Mouse (Mus musculus) small intestine, adult 2 months (tissue): Measurements from ENCODE around the gene Gm28047. TPM values are rescaled to one million over a fixed set of nuclear protein-coding genes. Genes with fewer than 3 reads are reported as not detected.

ENCODE experiments used
- H3K27ac ChIP-seq: fragments of 200-500 bp; 2 replicates; pipeline ENCODE4 v1.5.1; 2012; ENCODE audit warnings: low read depth, low read length, control low read depth, inconsistent platforms; ENCODE audit not compliant: insufficient read depth
- H3K27me3 ChIP-seq: fragments of 200-500 bp; 2 replicates; pipeline ENCODE4 v1.6.1; 2012; ENCODE audit warnings: mild to moderate bottlenecking, moderate library complexity, low read length, inconsistent platforms; ENCODE audit not compliant: control insufficient read depth, insufficient read depth
- H3K36me3 ChIP-seq: fragments of 200-500 bp; 2 replicates; pipeline ENCODE4 v1.6.1; 2012; ENCODE audit warnings: mild to moderate bottlenecking, low read length, control low read depth, inconsistent platforms; ENCODE audit not compliant: control insufficient read depth, insufficient read depth
- H3K4me1 ChIP-seq: fragments of 200-500 bp; 2 replicates; pipeline ENCODE4 v1.6.1; 2012; ENCODE audit warnings: low read length, inconsistent platforms, mixed read lengths; ENCODE audit not compliant: control insufficient read depth, insufficient read depth, insufficient read length
- H3K4me3 ChIP-seq: fragments of 200-500 bp; 2 replicates; pipeline ENCODE4 v1.5.1; 2012; ENCODE audit warnings: low read depth, mild to moderate bottlenecking, control low read depth, inconsistent platforms, low read length, moderate library complexity
- CTCF ChIP-seq: fragments of 200-500 bp; IDR thresholded peaks from 2 replicates; pipeline ENCODE4 v1.5.1; 2012; ENCODE audit warnings: low read depth, mild to moderate bottlenecking, control low read depth, inconsistent platforms, low read length, moderate library complexity, mixed read lengths; ENCODE audit not compliant: insufficient replicate concordance, insufficient read length; ENCODE audit errors: extremely low read depth
- POLR2A ChIP-seq: fragments of 200-500 bp; IDR thresholded peaks from 2 replicates; pipeline ENCODE4 v1.6.1; 2012; ENCODE audit warnings: low read depth, mild to moderate bottlenecking, control low read depth, inconsistent platforms, low read length, moderate library complexity
- WGBS: fragments of 180-500 bp; shearing (Covaris S2); methylation state at CpG from one replicate; pipeline ENCODE4 v1.1.7; 2018; 5-methylcytosine and 5-hydroxymethylcytosine counted together
- polyA plus RNA-seq: library from polyadenylated mRNA; depleted of rRNA; stranded (reverse); fragments of >200 nt; gene quantifications from 2 replicates; pipeline ENCODE4 v1.2.3, GENCODE M21; 2012

Gene Gm28047
- polyA plus RNA-seq, 1 experiment = not detected

DNA sequence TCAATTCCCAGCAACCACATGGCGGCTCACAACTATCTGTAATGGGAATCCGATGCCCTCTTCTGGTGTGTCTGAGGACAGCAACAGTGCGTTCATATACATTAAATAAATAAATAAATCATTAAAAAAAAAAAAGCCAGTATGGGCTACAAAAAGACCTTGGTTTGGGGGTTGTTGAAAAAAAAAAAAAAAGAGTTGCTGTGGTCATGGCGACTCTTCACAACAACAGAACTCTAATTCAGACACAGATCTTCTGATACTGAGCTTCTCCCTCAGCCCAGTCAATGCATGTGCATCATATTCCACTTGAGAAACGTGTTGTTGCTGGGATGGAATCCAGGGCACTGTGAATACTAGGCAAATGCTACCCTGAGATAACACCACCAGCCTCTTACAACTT, 72.3 kb downstream of the Gm28047 start:
- TF ChIP-seq CTCF (no peak), POLR2A (no peak)
- Histone ChIP-seq H3K27ac (no peak overlapping the region), H3K4me3 (no peak overlapping the region), H3K4me1 (no peaks in the 10 kb centered on the region), H3K36me3 (peaks cover 50% of the 10 kb centered on the region), H3K27me3 (no peaks in the 10 kb centered on the region)
- WGBS = 97% methylated on average over 5 of the region's 5 CpGs

DNA sequence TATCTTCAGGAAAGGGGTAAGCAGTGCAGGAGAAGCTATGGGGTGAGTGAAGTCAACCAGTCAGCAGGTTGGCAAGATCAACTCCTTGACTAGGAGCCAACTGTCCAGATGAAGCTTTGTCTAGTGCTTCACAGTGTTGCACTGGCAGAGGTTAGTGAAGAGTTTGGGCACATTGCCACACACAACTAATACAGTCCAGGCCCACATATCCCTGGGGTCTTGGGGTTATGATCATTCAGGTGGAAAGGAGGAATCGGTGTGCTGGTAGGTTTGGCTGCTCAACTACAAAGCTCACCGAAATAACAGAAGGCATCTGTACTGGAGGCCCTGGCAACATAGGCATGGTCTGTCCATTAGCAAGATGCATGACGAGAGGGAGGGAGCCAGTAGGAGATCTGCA, 77.4 kb downstream of the Gm28047 start:
- H3K27me3 ChIP-seq = no peaks in the 10 kb centered on the region
- peaks cover 42% of the 10 kb centered on the region for H3K36me3 ChIP-seq
- no peak overlapping the region for H3K27ac ChIP-seq
- no peak for TF ChIP-seq CTCF
- no peak for TF ChIP-seq POLR2A
- WGBS = 97% methylated on average over 3 of the region's 3 CpGs
- H3K4me1 ChIP-seq = no peaks in the 10 kb centered on the region
- H3K4me3 ChIP-seq = no peak overlapping the region

DNA sequence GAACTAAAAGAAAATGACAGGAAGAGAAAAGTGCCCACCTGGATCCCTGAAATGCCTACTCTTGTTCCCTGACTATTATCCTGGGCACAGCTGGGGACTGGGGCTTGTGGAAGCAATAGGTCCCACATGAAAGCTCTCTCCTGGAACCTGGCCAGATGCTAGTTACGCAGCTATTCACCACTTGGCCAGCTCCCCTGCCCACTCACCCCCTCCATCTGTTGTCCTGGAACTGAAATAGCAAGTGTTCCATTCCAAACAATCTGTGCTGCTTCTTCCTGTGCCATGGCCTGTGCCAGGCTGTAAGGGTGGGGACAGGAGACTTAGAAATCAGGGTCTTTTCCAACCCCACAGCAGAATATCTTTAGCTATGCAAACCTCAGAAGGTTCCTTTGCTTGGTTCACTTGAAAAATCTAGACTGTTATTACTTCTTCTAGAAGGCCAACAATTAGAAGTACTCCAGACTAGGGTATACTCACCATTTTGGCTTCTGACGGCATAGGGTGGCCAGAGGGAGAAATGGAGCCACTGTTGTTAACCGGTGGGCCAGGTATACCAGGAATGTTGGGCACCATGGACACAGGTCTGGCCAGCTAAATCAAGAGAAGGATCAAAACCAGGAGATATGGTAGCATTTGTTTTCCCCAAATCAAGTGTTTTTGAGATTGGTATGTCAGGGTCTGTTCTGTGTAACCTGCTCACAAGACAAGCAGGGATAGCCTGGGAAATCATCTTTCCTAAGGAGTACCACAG, 78.0 kb downstream of the Gm28047 start:
- Histone ChIP-seq H3K4me3 (no peak overlapping the region), H3K27me3 (no peaks in the 10 kb centered on the region), H3K36me3 (peaks cover 40% of the 10 kb centered on the region), H3K4me1 (no peaks in the 10 kb centered on the region), H3K27ac (no peak overlapping the region)
- TF ChIP-seq CTCF = no peak
- TF ChIP-seq POLR2A = no peak
- WGBS = 84% methylated on average over 3 of the region's 3 CpGs

DNA sequence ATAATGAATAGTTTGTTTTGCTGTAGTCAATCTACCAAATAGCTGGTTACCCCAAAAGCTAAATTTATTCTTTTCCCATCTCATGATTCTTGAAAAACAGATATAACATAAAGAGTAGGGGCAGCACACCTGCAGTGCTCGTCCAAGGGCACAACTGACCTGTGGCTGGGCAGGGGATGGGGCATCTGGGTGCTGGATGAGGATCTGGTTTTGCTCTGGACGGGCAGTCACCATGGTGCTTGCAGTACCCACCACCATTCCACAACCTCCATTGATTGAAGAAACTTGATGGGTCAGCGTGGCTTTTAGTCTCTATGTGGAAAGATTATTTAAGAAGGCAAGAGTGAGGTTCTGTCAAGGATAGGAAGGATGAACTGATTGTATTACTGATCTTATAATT, 78.6 kb downstream of the Gm28047 start:
- TF ChIP-seq POLR2A (no peak), CTCF (no peak)
- Histone ChIP-seq H3K27ac (no peak overlapping the region), H3K4me1 (no peaks in the 10 kb centered on the region), H3K27me3 (no peaks in the 10 kb centered on the region), H3K4me3 (no peak overlapping the region), H3K36me3 (peaks cover 38% of the 10 kb centered on the region)
- 93% methylated on average over 3 of the region's 3 CpGs for WGBS

DNA sequence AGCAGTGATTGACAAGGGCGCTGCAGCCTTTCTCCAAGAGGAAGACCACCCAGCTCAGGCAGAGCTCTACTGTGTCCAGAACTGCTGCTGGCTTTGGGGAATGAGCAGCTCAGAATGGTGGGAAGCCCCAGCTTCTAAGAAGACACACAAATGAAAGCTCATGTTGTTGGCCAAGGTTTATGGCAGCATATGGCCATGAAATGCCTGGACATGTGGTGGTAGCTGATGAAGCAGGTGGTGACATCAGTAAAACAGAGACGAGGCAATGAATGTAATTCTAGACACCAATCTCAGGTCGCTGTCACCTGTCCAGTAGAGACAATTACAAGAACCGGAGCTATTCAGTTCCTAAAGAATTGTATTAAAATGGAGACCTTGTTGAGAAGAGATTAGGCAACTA, 80.1 kb downstream of the Gm28047 start:
- Histone ChIP-seq H3K4me3 (no peak overlapping the region), H3K4me1 (no peaks in the 10 kb centered on the region), H3K27ac (no peak overlapping the region), H3K27me3 (no peaks in the 10 kb centered on the region), H3K36me3 (peaks cover 46% of the 10 kb centered on the region)
- WGBS = 91% methylated on average over 4 of the region's 4 CpGs
- no peak for TF ChIP-seq CTCF
- no peak for TF ChIP-seq POLR2A

DNA sequence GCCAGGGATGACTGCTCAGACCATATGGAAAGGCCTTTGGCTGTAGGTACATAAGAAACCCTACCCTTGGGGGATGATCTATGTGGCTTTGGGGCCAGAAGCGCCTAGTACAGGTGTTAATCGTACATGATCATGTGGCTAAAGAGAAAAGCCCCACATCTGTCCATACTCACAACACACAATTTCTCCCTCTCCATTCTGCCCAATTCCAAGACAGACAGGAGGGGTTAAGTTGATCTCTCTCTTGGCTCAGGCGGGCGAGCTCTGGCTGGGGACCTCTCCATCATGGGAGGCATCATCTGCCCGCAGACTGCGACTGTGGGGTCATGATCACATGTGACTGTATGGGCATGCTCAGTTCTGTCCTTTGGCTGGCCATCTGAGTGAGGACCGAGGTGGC, 90.9 kb downstream of the Gm28047 start:
- Histone ChIP-seq H3K4me1 (peaks cover 3% of the 10 kb centered on the region; the same call in 1 of the 2 replicates), H3K27me3 (no peaks in the 10 kb centered on the region), H3K27ac (no peak overlapping the region), H3K36me3 (peaks cover 55% of the 10 kb centered on the region), H3K4me3 (no peak overlapping the region)
- TF ChIP-seq POLR2A (no peak), CTCF (no peak)
- WGBS = 90% methylated on average over 7 of the region's 7 CpGs

DNA sequence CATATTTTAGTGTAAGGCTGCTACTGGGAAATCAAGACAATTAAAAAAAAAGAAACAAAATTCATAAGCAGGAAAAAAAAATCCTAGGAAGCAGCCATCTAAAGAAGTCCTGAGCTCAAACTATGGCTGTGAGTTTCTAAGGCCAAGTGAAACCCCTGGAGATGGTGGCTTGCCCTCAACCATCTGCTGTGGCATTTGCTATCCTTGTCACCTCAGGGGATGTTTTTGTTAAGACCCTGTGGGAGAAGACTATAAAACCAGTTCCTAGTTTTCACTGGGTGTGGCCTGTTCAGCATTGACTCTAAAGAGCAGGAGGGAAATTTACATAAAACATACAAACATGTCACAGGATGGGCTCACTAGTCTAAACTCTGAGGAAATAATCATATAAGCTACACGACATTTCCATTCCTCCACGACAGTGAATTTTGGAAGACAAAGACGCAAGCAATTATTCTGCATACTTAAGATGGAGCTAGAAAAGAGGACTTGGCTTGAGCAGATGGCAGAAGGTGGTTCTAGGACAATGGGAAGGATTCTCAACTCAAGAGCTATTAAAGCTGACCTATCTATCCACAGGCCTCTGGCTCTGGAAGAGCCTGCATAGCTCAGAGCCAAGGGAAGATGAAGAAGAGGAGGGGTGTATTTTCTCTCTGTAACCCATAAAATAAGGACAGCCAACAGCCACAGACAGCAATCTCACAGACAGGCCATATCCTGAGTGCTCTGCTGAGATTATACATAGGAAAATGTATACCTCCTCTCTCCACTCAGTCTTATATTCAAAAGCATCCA, 92.6 kb downstream of the Gm28047 start:
- Histone ChIP-seq H3K4me3 (no peak overlapping the region), H3K36me3 (peaks cover 58% of the 10 kb centered on the region), H3K27ac (no peak overlapping the region), H3K4me1 (peaks cover 3% of the 10 kb centered on the region; the same call in 1 of the 2 replicates), H3K27me3 (no peaks in the 10 kb centered on the region)
- TF ChIP-seq POLR2A (no peak), CTCF (no peak)
- 91% methylated on average over 3 of the region's 3 CpGs for WGBS
